Mouse (Mus musculus) retina, postnatal 7 days (tissue): ENCODE data around the gene Utrn.

ENCODE experiments used
- DNase-seq: peaks from one replicate; pipeline ENCODE4 v3.0.0-alpha.2; 2012; ENCODE audit warnings: low read depth, low spot score

The Utrn gene

GRCm38 (mm10) chr10:12594958-12595357 lies 274.2 kb downstream of the Utrn start:
- DNase-seq, result no peak

DNA sequence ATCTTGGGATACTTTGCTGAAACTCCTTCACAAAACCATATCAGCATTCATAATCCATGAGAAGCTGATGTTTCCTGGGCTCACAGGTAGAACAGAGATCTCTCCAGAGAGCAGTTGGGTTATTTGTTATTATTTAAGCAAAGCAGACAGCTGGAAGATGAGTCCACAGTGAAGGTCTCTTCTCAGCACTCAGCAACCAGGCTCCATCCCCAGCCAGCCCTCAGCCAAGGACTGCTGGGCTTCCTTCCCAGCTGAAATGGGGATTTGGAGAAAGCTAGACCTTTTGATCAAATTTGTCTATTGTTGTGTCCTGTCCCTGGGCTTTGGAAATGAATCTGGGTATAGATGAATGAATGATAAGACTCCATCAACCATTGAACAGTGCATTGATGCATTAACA lies 276.1 kb downstream of the Utrn start:
- no peak for DNase-seq

GRCm38 (mm10) chr10:12591946-12592345 lies 277.2 kb downstream of the Utrn start:
- no peak for DNase-seq

GRCm38 (mm10) chr10:12588051-12588450 lies 281.1 kb downstream of the Utrn start:
- no peak for DNase-seq

DNA sequence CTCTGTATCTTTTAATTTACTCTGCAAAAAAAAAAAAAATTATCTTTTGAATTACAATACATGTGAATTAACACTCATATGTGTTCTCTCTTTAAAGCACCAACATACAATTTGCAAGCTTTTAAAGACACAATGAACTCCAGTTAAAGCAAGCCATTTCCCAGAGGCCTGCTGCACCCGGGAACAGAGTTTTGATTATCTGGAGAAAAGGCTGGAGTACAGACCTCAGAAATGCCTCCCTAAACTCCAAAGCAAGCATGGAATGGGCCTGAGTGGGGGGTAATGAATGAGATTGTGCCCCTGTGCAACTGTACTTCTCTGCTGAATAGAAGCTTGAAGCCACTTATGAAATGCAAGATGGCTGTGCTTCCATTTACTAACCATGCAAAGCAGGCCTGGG lies 281.8 kb downstream of the Utrn start:
- DNase-seq, result no peak

- DNase-seq, result no peak
Measured at GRCm38 (mm10) chr10:12586825-12587224, 282.3 kb downstream of the Utrn start.

- DNase-seq, result no peak
Measured at GRCm38 (mm10) chr10:12586200-12586599, 283.0 kb downstream of the Utrn start.

DNA sequence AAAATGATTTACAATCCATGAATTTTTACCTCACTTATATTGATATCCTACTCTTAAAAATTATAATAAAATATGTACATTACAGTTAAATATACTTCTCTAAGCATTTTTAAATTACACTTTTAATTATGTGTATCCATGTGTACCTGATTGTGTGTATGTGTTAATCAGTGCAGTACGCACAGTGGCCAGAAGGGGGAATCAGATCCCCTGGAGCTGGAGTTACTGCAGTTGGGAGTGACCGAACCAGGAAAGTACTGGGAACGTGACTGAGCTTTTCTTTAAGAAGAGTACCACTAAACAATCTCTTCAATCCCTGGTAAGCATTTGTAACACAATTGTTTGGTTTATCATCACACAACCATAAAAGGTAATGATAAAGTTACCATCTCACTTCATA lies 285.7 kb downstream of the Utrn start:
- DNase-seq, result no peak

DNA sequence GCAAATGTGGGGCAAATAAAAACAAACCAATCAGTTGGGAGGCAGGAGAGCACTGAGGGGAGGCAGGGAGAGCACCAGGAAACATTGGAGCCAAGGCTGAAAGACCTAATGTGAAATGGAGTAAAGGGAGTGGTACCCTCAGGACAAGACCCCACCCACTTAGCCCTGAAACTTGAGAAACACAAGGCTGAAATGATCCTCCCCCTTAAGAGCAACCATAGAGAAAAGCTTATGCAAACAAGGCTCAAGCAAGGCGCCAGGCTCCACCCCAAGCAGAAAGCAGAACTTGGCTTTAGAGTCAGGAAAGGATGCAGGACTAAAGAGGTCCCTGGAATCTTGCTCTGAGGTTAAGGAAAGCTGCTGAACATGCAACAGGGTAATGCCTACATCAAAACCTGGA lies 290.1 kb downstream of the Utrn start:
- no peak for DNase-seq

DNA sequence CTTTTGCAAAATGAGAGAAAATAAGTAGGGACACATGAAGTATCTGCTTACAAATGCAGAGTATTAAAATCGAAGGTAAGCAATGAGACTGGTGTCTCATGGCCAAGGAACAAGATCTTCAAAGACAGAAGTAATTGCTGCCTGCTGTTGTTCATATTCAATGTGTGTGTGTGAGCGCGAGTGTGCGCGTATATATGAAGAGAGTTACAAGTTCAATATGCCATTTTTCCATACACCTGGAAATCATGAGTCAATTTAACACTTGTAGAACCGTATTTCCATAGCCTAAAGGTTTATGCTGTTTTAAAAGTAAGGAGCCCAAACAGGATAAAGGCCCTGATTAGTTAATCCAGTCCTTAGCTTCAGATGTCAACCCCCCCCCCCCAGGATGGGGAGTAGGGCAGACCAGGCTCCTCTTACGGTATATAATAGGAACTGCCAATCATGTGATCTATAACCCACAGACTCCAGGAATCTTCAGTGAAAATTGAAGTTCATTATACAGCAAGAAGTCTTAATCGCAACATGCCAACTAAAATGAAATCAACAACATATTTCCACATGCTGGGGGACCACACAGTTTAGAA lies 293.2 kb downstream of the Utrn start:
- DNase-seq, result no peak

GRCm38 (mm10) chr10:12574760-12575159 lies 294.4 kb downstream of the Utrn start:
- no peak for DNase-seq

GRCm38 (mm10) chr10:12573601-12574000 lies 295.6 kb downstream of the Utrn start:
- no peak for DNase-seq

DNA sequence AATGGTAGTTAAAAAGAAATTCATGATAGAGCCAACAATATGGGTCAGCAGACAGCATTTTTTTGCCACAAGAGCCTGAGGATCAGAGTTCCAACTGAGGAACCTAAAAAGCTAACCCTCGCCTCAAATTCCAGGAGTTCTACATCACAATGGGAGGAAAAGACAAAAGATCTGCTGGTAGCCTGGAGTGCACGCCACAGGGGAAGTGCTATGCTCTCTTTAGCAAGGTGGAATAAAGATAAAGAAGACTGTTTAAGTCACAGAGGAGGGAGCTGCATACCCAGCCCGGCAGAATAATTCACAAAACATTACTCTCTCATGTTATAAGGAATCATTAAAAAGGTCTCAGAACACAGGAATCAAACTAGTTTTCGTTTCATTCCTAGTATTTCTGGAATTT lies 296.4 kb downstream of the Utrn start:
- DNase-seq, result no peak

- no peak for DNase-seq
Measured at GRCm38 (mm10) chr10:12564425-12564824, 304.7 kb downstream of the Utrn start.

DNA sequence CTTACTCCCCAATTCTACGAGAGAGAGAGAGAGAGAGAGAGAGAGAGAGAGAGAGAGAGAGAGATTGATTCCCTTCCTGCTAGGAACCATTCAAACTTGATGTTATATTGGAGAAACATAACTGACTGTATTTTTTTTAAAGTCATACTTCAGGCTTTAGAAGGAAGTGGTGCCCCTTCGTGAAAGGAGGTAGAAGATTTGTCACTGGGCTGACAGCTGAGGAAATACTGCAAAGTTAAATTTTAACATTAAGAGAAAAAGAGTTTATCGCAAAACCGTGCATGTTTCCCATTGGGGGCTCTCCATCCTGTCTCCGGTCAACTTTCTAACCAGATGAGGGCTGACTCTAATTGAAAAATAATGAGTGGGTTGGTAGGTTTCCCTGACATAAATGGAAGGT lies 310.4 kb downstream of the Utrn start:
- no peak for DNase-seq

DNA sequence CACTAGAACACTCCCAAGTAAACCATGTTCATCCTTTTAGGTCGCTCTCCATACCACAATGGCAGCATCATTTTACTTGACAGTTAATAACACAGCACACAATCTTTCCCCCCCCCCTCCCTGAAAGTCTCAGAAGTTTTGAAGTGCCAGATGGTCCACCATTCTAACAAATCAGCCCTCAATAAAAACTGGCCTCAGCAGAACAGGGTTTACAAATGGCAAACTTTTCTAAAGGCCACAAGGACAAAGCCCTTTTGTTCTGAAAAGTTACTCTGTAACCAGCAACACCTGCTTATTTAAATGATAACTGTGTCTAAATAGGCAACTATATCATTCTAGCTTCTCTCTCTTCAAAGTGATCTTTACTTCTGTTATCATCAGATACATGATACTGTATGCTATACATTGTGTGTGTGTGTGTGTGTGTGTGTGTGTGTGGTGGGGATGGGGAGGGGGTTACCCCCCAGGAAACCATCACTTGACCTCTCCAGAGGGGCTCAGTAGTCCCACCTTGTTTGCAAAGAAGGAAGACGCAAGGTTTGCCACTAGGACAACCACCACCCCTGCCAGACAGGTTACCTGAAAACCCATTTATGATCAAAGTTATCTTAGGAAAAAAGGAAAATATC lies 315.0 kb downstream of the Utrn start:
- DNase-seq, result no peak

GRCm38 (mm10) chr10:12552890-12553278 lies 316.3 kb downstream of the Utrn start:
- DNase-seq, result no peak

DNA sequence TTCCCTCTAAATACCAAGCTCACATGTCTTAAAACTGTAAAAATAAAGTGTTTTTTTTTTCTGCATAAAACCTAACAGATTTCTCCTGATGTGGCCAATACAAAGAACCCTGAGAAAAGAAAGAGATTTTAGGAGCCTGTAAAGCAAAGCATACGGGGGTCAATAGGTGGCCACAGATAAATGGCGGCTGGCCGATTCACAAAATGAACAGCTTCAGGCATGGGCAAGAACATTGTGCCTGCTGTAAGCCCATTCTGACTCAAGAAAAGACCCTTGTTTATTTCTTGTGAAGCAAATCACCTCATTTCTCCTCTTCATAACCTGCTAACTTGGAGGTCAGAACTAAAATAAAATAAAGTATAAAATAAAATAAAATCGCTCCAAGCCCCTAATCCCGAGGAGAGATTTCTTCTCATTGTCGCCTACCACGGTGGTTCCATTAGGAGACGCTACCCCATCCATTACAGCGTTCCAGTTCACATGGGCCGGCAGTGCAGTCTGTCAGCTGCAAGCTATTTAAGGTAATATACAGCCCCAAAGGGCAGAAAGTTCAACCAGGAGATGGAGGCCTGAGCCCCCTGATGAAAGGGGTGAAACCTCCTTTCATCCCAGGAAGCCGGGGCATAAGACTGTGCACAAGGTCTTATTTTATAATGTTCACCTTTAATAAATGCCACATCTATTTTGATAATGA lies 316.8 kb downstream of the Utrn start:
- no peak for DNase-seq

DNA sequence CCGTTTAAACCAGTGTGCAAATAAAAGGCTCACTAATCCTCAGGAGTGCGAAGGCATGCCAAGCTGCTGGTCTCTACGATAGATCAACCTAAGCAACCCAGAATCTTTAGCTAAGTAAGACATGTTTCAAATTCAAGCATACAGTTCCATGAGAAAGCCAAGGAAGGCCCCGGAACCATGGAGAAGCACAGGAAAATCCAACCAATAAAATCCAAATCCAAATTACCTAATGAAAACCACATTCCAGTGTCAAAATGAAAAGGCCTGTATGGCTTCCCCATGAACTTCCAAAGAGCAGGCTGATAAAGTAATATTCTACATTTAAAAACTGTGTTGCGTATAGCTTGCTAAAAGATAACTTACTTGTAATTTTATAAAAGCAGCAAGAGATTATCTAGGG lies 317.4 kb downstream of the Utrn start:
- no peak for DNase-seq

GRCm38 (mm10) chr10:12549945-12550540 lies 319.1 kb downstream of the Utrn start:
- DNase-seq, result no peak

- no peak for DNase-seq
Measured at GRCm38 (mm10) chr10:12549261-12549660, 319.9 kb downstream of the Utrn start.

GRCm38 (mm10) chr10:12548616-12549084 lies 320.5 kb downstream of the Utrn start:
- DNase-seq, result no peak
